Mouse (Mus musculus) hindbrain, embryonic 12.5 days (tissue): Measurements from ENCODE around the gene D5Ertd579e. TPM values are rescaled to one million over a fixed set of nuclear protein-coding genes. Genes with fewer than 3 reads are reported as not detected.

Experiments
- ATAC-seq: fragments of 200-750 bp; cut with Nextera tagmentation; 2 replicates; pipeline ENCODE4 v1.8.0; 2017; ENCODE audit warnings: moderate TSS enrichment; ENCODE audit not compliant: low FRiP score
- H3K27ac ChIP-seq: fragments of 300-500 bp; sonication (generic); 2 replicates; pipeline ENCODE4 v1.5.1; 2016; ENCODE audit warnings: mild to moderate bottlenecking
- H3K27me3 ChIP-seq: fragments of 300-500 bp; sonication (generic); 2 replicates; pipeline ENCODE4 v1.6.1; 2016; ENCODE audit warnings: mild to moderate bottlenecking
- H3K36me3 ChIP-seq: fragments of 300-500 bp; sonication (generic); 2 replicates; pipeline ENCODE4 v1.6.1; 2016; ENCODE audit warnings: mild to moderate bottlenecking
- H3K4me1 ChIP-seq: fragments of 300-500 bp; sonication (generic); 2 replicates; pipeline ENCODE4 v1.6.1; 2016
- H3K4me2 ChIP-seq: fragments of 300-500 bp; sonication (generic); replicated peaks from 2 replicates; pipeline ENCODE4 v1.6.1; 2016; ENCODE audit warnings: mild to moderate bottlenecking
- H3K4me3 ChIP-seq: fragments of 300-500 bp; sonication (generic); 2 replicates; pipeline ENCODE4 v1.5.1; 2016; ENCODE audit warnings: mild to moderate bottlenecking
- H3K9ac ChIP-seq: fragments of 300-500 bp; sonication (generic); 2 replicates; pipeline ENCODE4 v1.6.1; 2016; ENCODE audit warnings: mild to moderate bottlenecking, moderate library complexity
- H3K9me3 ChIP-seq: fragments of 300-500 bp; sonication (generic); replicated peaks from 2 replicates; pipeline ENCODE4 v1.6.1; 2016; ENCODE audit warnings: mild to moderate bottlenecking
- WGBS: fragments of 180-500 bp; shearing (Covaris S2); methylation state at CpG from one replicate; pipeline ENCODE4 v1.1.7; 2016; 5-methylcytosine and 5-hydroxymethylcytosine counted together
- polyA plus RNA-seq: library from polyadenylated mRNA; unstranded; fragments of >200 nt; fragmentation: Nextera tagmentation; extraction: Ambion mirVana; gene quantifications from 2 replicates; pipeline ENCODE4 v1.2.1, GENCODE M21; 2016

D5Ertd579e gene
- polyA plus RNA-seq, 1 experiment from 2014 or later = 41.8 TPM

- peak overlapping the region; percentile 79 for H3K4me2 ChIP-seq
- no peak overlapping the region for H3K27ac ChIP-seq
- no peak for ATAC-seq
- no peak overlapping the region for H3K9ac ChIP-seq
- H3K9me3 ChIP-seq = no peaks in the 10 kb centered on the region
- no peaks in the 10 kb centered on the region for H3K36me3 ChIP-seq
- 0 out of 2 replicates have a peak overlapping the region, but pooled peaks have one; percentile 88 for H3K4me3 ChIP-seq
- peaks cover 11% of the 10 kb centered on the region for H3K4me1 ChIP-seq
- 81% methylated on average over 11 of the region's 11 CpGs for WGBS
- no peaks in the 10 kb centered on the region for H3K27me3 ChIP-seq
These were observed 878 bp upstream of the D5Ertd579e start for GRCm38 (mm10) chr5:36696504-36697300.

GRCm38 (mm10) chr5:36695005-36695404 is 819 bp downstream of the D5Ertd579e start:
- H3K4me2 ChIP-seq = peak overlapping the region; percentile 79
- H3K27me3 ChIP-seq = no peaks in the 10 kb centered on the region
- 0 out of 2 replicates have a peak, but pooled peaks have one; percentile 4 for ATAC-seq
- H3K9me3 ChIP-seq = no peaks in the 10 kb centered on the region
- H3K36me3 ChIP-seq = no peaks in the 10 kb centered on the region
- H3K27ac ChIP-seq = peak overlapping the region; percentile 97
- 8% methylated on average over 14 of the region's 14 CpGs for WGBS
- H3K9ac ChIP-seq = peak overlapping the region; percentile 91
- peak overlapping the region; percentile 88 for H3K4me3 ChIP-seq
- peaks cover 11% of the 10 kb centered on the region for H3K4me1 ChIP-seq

GRCm38 (mm10) chr5:36693651-36694050 is 2.2 kb downstream of the D5Ertd579e start:
- no peaks in the 10 kb centered on the region for H3K9me3 ChIP-seq
- no peak overlapping the region for H3K27ac ChIP-seq
- H3K27me3 ChIP-seq = no peaks in the 10 kb centered on the region
- H3K4me2 ChIP-seq = no peak overlapping the region
- peaks cover 11% of the 10 kb centered on the region for H3K4me1 ChIP-seq
- WGBS = 93% methylated on average over 2 of the region's 2 CpGs
- no peak for ATAC-seq
- H3K4me3 ChIP-seq = no peak overlapping the region
- H3K36me3 ChIP-seq = no peaks in the 10 kb centered on the region
- H3K9ac ChIP-seq = no peak overlapping the region

GRCm38 (mm10) chr5:36691423-36691822 is 4.4 kb downstream of the D5Ertd579e start:
- H3K27ac ChIP-seq = no peak overlapping the region
- H3K4me1 ChIP-seq = peaks cover 11% of the 10 kb centered on the region
- no peak overlapping the region for H3K9ac ChIP-seq
- H3K4me3 ChIP-seq = no peak overlapping the region
- no peak overlapping the region for H3K4me2 ChIP-seq
- no peaks in the 10 kb centered on the region for H3K27me3 ChIP-seq
- no peak for ATAC-seq
- peaks cover 6% of the 10 kb centered on the region; the same call in 1 of the 2 replicates for H3K36me3 ChIP-seq
- no peaks in the 10 kb centered on the region for H3K9me3 ChIP-seq
- 97% methylated on average over 1 of the region's 1 CpGs for WGBS

GRCm38 (mm10) chr5:36685170-36685569 is 10.7 kb downstream of the D5Ertd579e start:
- 92% methylated on average over 4 of the region's 4 CpGs for WGBS
- Histone ChIP-seq H3K27ac (no peak overlapping the region), H3K4me2 (no peak overlapping the region), H3K9ac (no peak overlapping the region), H3K27me3 (no peaks in the 10 kb centered on the region), H3K9me3 (no peaks in the 10 kb centered on the region), H3K4me3 (no peak overlapping the region), H3K36me3 (peaks cover 9% of the 10 kb centered on the region; the same call in 1 of the 2 replicates), H3K4me1 (0 out of 2 replicates have a peak, but pooled peaks cover 2% of the 10 kb centered on the region)
- ATAC-seq = no peak

GRCm38 (mm10) chr5:36683586-36683985 is 12.2 kb downstream of the D5Ertd579e start:
- Histone ChIP-seq H3K4me2 (no peak overlapping the region), H3K36me3 (peaks cover 9% of the 10 kb centered on the region; the same call in 1 of the 2 replicates), H3K27ac (no peak overlapping the region), H3K4me1 (0 out of 2 replicates have a peak, but pooled peaks cover 2% of the 10 kb centered on the region), H3K9me3 (no peaks in the 10 kb centered on the region), H3K27me3 (no peaks in the 10 kb centered on the region), H3K9ac (no peak overlapping the region), H3K4me3 (no peak overlapping the region)
- ATAC-seq = no peak
- 88% methylated on average over 1 of the region's 1 CpGs for WGBS

GRCm38 (mm10) chr5:36681219-36681618 is 14.6 kb downstream of the D5Ertd579e start:
- Histone ChIP-seq H3K4me1 (0 out of 2 replicates have a peak, but pooled peaks cover 2% of the 10 kb centered on the region), H3K27me3 (no peaks in the 10 kb centered on the region), H3K27ac (no peak overlapping the region), H3K4me2 (no peak overlapping the region), H3K9ac (no peak overlapping the region), H3K4me3 (no peak overlapping the region), H3K9me3 (no peaks in the 10 kb centered on the region), H3K36me3 (peaks cover under 1% of the 10 kb centered on the region; the same call in 1 of the 2 replicates)
- no peak for ATAC-seq

- Histone ChIP-seq H3K36me3 (no peaks in the 10 kb centered on the region), H3K9me3 (no peaks in the 10 kb centered on the region), H3K4me2 (no peak overlapping the region), H3K4me1 (0 out of 2 replicates have a peak, but pooled peaks cover 2% of the 10 kb centered on the region), H3K4me3 (no peak overlapping the region), H3K27me3 (no peaks in the 10 kb centered on the region), H3K27ac (no peak overlapping the region), H3K9ac (no peak overlapping the region)
- WGBS = 82% methylated on average over 4 of the region's 4 CpGs
- no peak for ATAC-seq
These were observed 15.8 kb downstream of the D5Ertd579e start for GRCm38 (mm10) chr5:36679918-36680598.

- ATAC-seq = no peak
- Histone ChIP-seq H3K4me2 (no peak overlapping the region), H3K9ac (no peak overlapping the region), H3K9me3 (no peaks in the 10 kb centered on the region), H3K4me1 (0 out of 2 replicates have a peak, but pooled peaks cover 2% of the 10 kb centered on the region), H3K27ac (no peak overlapping the region), H3K4me3 (no peak overlapping the region), H3K36me3 (no peaks in the 10 kb centered on the region), H3K27me3 (no peaks in the 10 kb centered on the region)
- 61% methylated on average over 1 of the region's 1 CpGs for WGBS
These were observed 17.0 kb downstream of the D5Ertd579e start for GRCm38 (mm10) chr5:36678799-36679198.

GRCm38 (mm10) chr5:36677907-36678306 is 17.9 kb downstream of the D5Ertd579e start:
- WGBS = 89% methylated on average over 5 of the region's 5 CpGs
- Histone ChIP-seq H3K9me3 (no peaks in the 10 kb centered on the region), H3K9ac (no peak overlapping the region), H3K27me3 (no peaks in the 10 kb centered on the region), H3K27ac (no peak overlapping the region), H3K36me3 (no peaks in the 10 kb centered on the region), H3K4me3 (no peak overlapping the region), H3K4me2 (no peak overlapping the region), H3K4me1 (0 out of 2 replicates have a peak, but pooled peaks cover 2% of the 10 kb centered on the region)
- no peak for ATAC-seq

GRCm38 (mm10) chr5:36675466-36675865 is 20.4 kb downstream of the D5Ertd579e start:
- H3K27me3 ChIP-seq = no peaks in the 10 kb centered on the region
- no peak overlapping the region for H3K27ac ChIP-seq
- ATAC-seq = no peak
- H3K4me1 ChIP-seq = no peaks in the 10 kb centered on the region
- H3K9ac ChIP-seq = no peak overlapping the region
- H3K36me3 ChIP-seq = peaks cover 13% of the 10 kb centered on the region
- no peak overlapping the region for H3K4me2 ChIP-seq
- whole genome bisulfite sequencing = 69% methylated on average over 1 of the region's 1 CpGs
- H3K4me3 ChIP-seq = no peak overlapping the region
- H3K9me3 ChIP-seq = no peaks in the 10 kb centered on the region

GRCm38 (mm10) chr5:36674658-36675433 is 21.0 kb downstream of the D5Ertd579e start:
- Histone ChIP-seq H3K4me1 (no peaks in the 10 kb centered on the region), H3K9me3 (no peaks in the 10 kb centered on the region), H3K36me3 (peaks cover 18% of the 10 kb centered on the region), H3K4me3 (no peak overlapping the region), H3K27ac (no peak overlapping the region), H3K4me2 (no peak overlapping the region), H3K9ac (no peak overlapping the region), H3K27me3 (no peaks in the 10 kb centered on the region)
- no peak for ATAC-seq
- WGBS = 82% methylated on average over 4 of the region's 4 CpGs
